Mouse (Mus musculus) thymus, adult 2 months (tissue): Measurements from ENCODE around the gene Trak1.

Experiments used
- CTCF ChIP-seq: fragments of 200-500 bp; IDR thresholded peaks from 2 replicates; pipeline ENCODE4 v1.5.1; 2012; ENCODE audit warnings: mild to moderate bottlenecking, control low read depth, low read length, moderate library complexity, borderline replicate concordance; ENCODE audit not compliant: control insufficient read depth, poor library complexity, insufficient read depth; ENCODE audit errors: extremely low read depth
- POLR2A ChIP-seq: fragments of 200-500 bp; IDR thresholded peaks from 2 replicates; pipeline ENCODE4 v1.6.1; 2012; ENCODE audit warnings: mild to moderate bottlenecking, low read length, control low read depth, moderate library complexity; ENCODE audit not compliant: control insufficient read depth, poor library complexity, insufficient read depth; ENCODE audit errors: extremely low read depth

DNA sequence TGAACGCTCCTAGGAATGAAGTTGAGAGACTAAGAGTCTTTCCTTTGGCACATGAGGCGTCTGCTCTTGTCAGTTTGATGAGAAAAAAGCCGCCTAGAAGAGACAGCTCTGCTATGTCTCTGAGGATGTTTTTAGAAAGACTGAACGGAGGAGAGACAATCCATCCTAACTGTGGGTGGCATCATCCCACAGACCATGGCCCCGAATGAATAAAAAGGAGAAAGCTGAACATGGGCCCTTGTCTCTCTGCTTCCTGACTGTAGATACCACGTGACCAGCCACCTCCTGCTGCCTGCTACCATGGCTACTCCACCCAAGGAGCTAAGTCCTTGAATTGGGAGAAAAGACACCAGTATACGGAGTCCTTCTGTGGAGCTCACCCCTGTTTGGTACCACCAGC, 189.9 kb downstream of the Trak1 start:
- TF ChIP-seq CTCF, result no peak
- no peak for TF ChIP-seq POLR2A
